Mouse (Mus musculus) liver, embryonic 16.5 days (tissue): Measurements from ENCODE around the gene Ano2. TPM values are rescaled to one million over a fixed set of nuclear protein-coding genes. Genes with fewer than 3 reads are reported as not detected.

Source experiments
- ATAC-seq: fragments of 200-750 bp; cut with Nextera tagmentation; 2 replicates; pipeline ENCODE4 v1.8.0; 2017; ENCODE audit warnings: low read depth, mild to moderate bottlenecking, moderate number of reproducible peaks, moderate library complexity
- H3K27ac ChIP-seq: fragments of 300-500 bp; sonication (generic); 2 replicates; pipeline ENCODE4 v1.5.1; 2014; ENCODE audit warnings: mild to moderate bottlenecking, low read length
- H3K27me3 ChIP-seq: fragments of 300-500 bp; sonication (generic); 2 replicates; pipeline ENCODE4 v1.6.1; 2014; ENCODE audit warnings: low read depth, low read length, mixed read lengths; ENCODE audit not compliant: control insufficient read depth, insufficient read depth
- H3K36me3 ChIP-seq: fragments of 300-500 bp; sonication (generic); 2 replicates; pipeline ENCODE4 v1.6.1; 2014; ENCODE audit warnings: mild to moderate bottlenecking; ENCODE audit not compliant: control insufficient read depth, insufficient read depth
- H3K4me1 ChIP-seq: fragments of 300-500 bp; sonication (generic); 2 replicates; pipeline ENCODE4 v1.6.1; 2014; ENCODE audit warnings: low read depth, low read length, mixed read lengths; ENCODE audit not compliant: control insufficient read depth
- H3K4me2 ChIP-seq: fragments of 300-500 bp; sonication (generic); 2 replicates; pipeline ENCODE4 v1.6.1; 2014; ENCODE audit warnings: low read depth, low read length, mixed read lengths
- H3K4me3 ChIP-seq: fragments of 300-500 bp; sonication (generic); 2 replicates; pipeline ENCODE4 v1.5.1; 2014; ENCODE audit warnings: low read depth, mild to moderate bottlenecking, low read length
- H3K9ac ChIP-seq: fragments of 300-500 bp; sonication (generic); 2 replicates; pipeline ENCODE4 v1.6.1; 2014; ENCODE audit warnings: low read depth, low read length
- H3K9me3 ChIP-seq: fragments of 300-500 bp; sonication (generic); replicated peaks from 2 replicates; pipeline ENCODE4 v1.6.1; 2016; ENCODE audit warnings: low read length; ENCODE audit not compliant: control insufficient read depth
- WGBS: fragments of 180-500 bp; shearing (Covaris S2); extraction: QIAGEN DNeasy Blood & Tissue Kit; methylation state at CpG from one replicate; pipeline ENCODE4 v1.1.7; 2014; ENCODE audit not compliant: insufficient replicate concordance; 5-methylcytosine and 5-hydroxymethylcytosine counted together
- polyA plus RNA-seq: library from polyadenylated mRNA; unstranded; fragments of >200 nt; fragmentation: Nextera tagmentation; extraction: Ambion mirVana; gene quantifications from 2 replicates; pipeline ENCODE4 v1.2.1, GENCODE M21; 2015

Gene Ano2
- polyA plus RNA-seq, 1 experiment from 2014 or later, result not detected

GRCm38 (mm10) chr6:125773256-125773655, 83.0 kb downstream of the Ano2 start:
- no peak overlapping the region for H3K4me3 ChIP-seq
- WGBS, result 46% methylated on average over 5 of the region's 5 CpGs
- H3K9me3 ChIP-seq, result no peaks in the 10 kb centered on the region
- H3K4me1 ChIP-seq, result no peaks in the 10 kb centered on the region
- H3K27ac ChIP-seq, result no peak overlapping the region
- H3K27me3 ChIP-seq, result no peaks in the 10 kb centered on the region
- no peak overlapping the region for H3K9ac ChIP-seq
- no peak overlapping the region for H3K4me2 ChIP-seq
- no peaks in the 10 kb centered on the region for H3K36me3 ChIP-seq
- ATAC-seq, result no peak

DNA sequence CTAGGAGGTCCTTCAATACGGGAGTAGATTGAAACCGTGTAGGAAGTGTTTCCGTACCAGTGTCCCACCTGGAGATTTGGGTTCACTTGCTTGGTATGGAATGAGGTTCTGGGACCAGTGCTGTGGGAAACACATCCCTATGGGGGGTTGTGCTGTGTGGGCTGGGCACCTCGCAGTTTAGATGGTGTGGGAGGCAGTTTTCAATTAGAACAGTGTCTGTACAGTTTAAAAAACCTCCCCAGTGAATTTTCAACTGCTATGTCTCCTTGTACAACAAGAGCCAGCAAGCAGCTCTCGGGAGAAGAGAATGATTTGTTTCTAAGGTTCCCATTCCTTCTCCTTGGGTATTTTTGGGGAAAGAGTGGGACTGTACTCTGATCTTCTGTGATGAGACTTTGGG, 86.1 kb downstream of the Ano2 start:
- H3K4me1 ChIP-seq, result no peaks in the 10 kb centered on the region
- no peak overlapping the region for H3K9ac ChIP-seq
- no peak for ATAC-seq
- H3K4me3 ChIP-seq, result no peak overlapping the region
- H3K4me2 ChIP-seq, result no peak overlapping the region
- H3K27me3 ChIP-seq, result no peaks in the 10 kb centered on the region
- no peaks in the 10 kb centered on the region for H3K36me3 ChIP-seq
- H3K9me3 ChIP-seq, result no peaks in the 10 kb centered on the region
- 52% methylated on average over 5 of the region's 5 CpGs for WGBS
- H3K27ac ChIP-seq, result no peak overlapping the region

DNA sequence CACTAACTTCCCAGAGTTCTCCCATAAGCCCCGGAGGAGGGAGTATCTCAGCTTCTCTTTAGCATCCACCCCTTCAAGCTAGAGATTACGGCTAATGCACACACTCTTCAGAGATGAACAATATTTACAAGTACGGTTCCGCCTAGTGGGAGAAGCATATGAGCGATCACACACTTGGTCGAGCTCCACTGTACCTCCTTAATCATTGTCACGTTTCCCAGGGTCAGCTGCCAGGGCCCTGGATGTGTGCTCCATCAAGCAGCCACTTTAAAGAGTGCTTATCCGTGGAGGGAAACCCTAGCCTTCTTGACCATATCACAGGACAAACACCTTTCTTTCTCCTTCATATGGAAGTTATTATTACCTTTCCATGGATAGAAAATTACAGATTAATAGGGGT, 112.7 kb downstream of the Ano2 start:
- H3K27me3 ChIP-seq, result no peaks in the 10 kb centered on the region
- 68% methylated on average over 8 of the region's 8 CpGs for WGBS
- no peak overlapping the region for H3K27ac ChIP-seq
- H3K4me3 ChIP-seq, result no peak overlapping the region
- H3K4me1 ChIP-seq, result no peaks in the 10 kb centered on the region
- H3K36me3 ChIP-seq, result no peaks in the 10 kb centered on the region
- ATAC-seq, result no peak
- H3K4me2 ChIP-seq, result no peak overlapping the region
- no peaks in the 10 kb centered on the region for H3K9me3 ChIP-seq
- no peak overlapping the region for H3K9ac ChIP-seq

GRCm38 (mm10) chr6:125803364-125804011, 113.3 kb downstream of the Ano2 start:
- no peak for ATAC-seq
- Histone ChIP-seq H3K9ac (no peak overlapping the region), H3K4me2 (no peak overlapping the region), H3K27me3 (no peaks in the 10 kb centered on the region), H3K4me1 (no peaks in the 10 kb centered on the region), H3K4me3 (no peak overlapping the region), H3K9me3 (no peaks in the 10 kb centered on the region), H3K36me3 (no peaks in the 10 kb centered on the region), H3K27ac (no peak overlapping the region)
- 59% methylated on average over 20 of the region's 20 CpGs for WGBS

GRCm38 (mm10) chr6:125808996-125809649, 118.9 kb downstream of the Ano2 start:
- H3K4me3 ChIP-seq, result no peak overlapping the region
- no peak overlapping the region for H3K9ac ChIP-seq
- no peak for ATAC-seq
- 60% methylated on average over 9 of the region's 9 CpGs for WGBS
- no peaks in the 10 kb centered on the region for H3K27me3 ChIP-seq
- H3K4me2 ChIP-seq, result no peak overlapping the region
- H3K4me1 ChIP-seq, result no peaks in the 10 kb centered on the region
- H3K36me3 ChIP-seq, result no peaks in the 10 kb centered on the region
- H3K9me3 ChIP-seq, result no peaks in the 10 kb centered on the region
- H3K27ac ChIP-seq, result no peak overlapping the region

GRCm38 (mm10) chr6:125811395-125811794, 121.2 kb downstream of the Ano2 start:
- ATAC-seq, result no peak

GRCm38 (mm10) chr6:125838121-125838520, 147.9 kb downstream of the Ano2 start:
- H3K9ac ChIP-seq, result no peak overlapping the region
- no peak for ATAC-seq
- 48% methylated on average over 4 of the region's 4 CpGs for WGBS
- H3K4me2 ChIP-seq, result no peak overlapping the region
- no peaks in the 10 kb centered on the region for H3K27me3 ChIP-seq
- H3K4me1 ChIP-seq, result no peaks in the 10 kb centered on the region
- H3K27ac ChIP-seq, result no peak overlapping the region
- no peak overlapping the region for H3K4me3 ChIP-seq
- H3K9me3 ChIP-seq, result no peaks in the 10 kb centered on the region
- no peaks in the 10 kb centered on the region for H3K36me3 ChIP-seq

More at GRCm38 (mm10) chr6:125811395-125811794, 121.2 kb downstream of the Ano2 start:
- H3K4me1 ChIP-seq, result no peaks in the 10 kb centered on the region
- H3K27ac ChIP-seq, result no peak overlapping the region
- no peaks in the 10 kb centered on the region for H3K27me3 ChIP-seq
- H3K9me3 ChIP-seq, result no peaks in the 10 kb centered on the region
- H3K4me2 ChIP-seq, result no peak overlapping the region
- H3K4me3 ChIP-seq, result no peak overlapping the region
- no peak overlapping the region for H3K9ac ChIP-seq
- 13% methylated on average over 2 of the region's 2 CpGs for WGBS
- no peaks in the 10 kb centered on the region for H3K36me3 ChIP-seq

DNA sequence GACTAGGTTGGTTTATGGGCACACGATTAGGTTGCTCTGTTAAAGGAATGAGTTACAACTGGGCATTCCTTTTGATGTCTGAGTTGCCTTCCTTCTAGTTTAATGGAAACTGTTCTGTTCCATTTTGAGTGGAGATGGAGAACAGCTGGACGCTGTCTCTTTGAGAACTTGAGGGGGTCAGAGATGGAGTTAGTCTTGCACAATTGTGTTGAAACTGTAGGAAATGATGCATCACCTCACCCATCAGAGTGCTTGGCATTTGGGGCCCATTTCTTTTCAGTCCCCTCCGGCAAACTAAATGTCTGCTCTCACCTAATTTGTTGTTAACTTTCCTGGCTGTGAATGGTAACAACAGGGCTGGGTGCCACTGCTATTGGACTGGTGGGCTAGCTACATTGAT, 151.1 kb downstream of the Ano2 start:
- no peaks in the 10 kb centered on the region for H3K9me3 ChIP-seq
- no peak for ATAC-seq
- no peak overlapping the region for H3K27ac ChIP-seq
- WGBS, result 64% methylated on average over 3 of the region's 3 CpGs
- H3K27me3 ChIP-seq, result no peaks in the 10 kb centered on the region
- H3K36me3 ChIP-seq, result no peaks in the 10 kb centered on the region
- H3K9ac ChIP-seq, result no peak overlapping the region
- H3K4me3 ChIP-seq, result no peak overlapping the region
- H3K4me1 ChIP-seq, result no peaks in the 10 kb centered on the region
- no peak overlapping the region for H3K4me2 ChIP-seq

- H3K4me1 ChIP-seq, result no peaks in the 10 kb centered on the region
- no peaks in the 10 kb centered on the region for H3K9me3 ChIP-seq
- no peaks in the 10 kb centered on the region for H3K36me3 ChIP-seq
- no peak for ATAC-seq
- H3K9ac ChIP-seq, result no peak overlapping the region
- H3K4me2 ChIP-seq, result no peak overlapping the region
- H3K27ac ChIP-seq, result no peak overlapping the region
- WGBS, result 50% methylated on average over 4 of the region's 4 CpGs
- no peaks in the 10 kb centered on the region for H3K27me3 ChIP-seq
- H3K4me3 ChIP-seq, result no peak overlapping the region
Measured at GRCm38 (mm10) chr6:125851196-125851595, 161.0 kb downstream of the Ano2 start.
